Mouse (Mus musculus): ENCODE data around the gene Hoxc8. TPM values are rescaled to one million over a fixed set of nuclear protein-coding genes. Genes with fewer than 3 reads are reported as not detected.

The Hoxc8 gene
- polyA plus RNA-seq, 1 experiment from 2014 or later = not detected

DNA sequence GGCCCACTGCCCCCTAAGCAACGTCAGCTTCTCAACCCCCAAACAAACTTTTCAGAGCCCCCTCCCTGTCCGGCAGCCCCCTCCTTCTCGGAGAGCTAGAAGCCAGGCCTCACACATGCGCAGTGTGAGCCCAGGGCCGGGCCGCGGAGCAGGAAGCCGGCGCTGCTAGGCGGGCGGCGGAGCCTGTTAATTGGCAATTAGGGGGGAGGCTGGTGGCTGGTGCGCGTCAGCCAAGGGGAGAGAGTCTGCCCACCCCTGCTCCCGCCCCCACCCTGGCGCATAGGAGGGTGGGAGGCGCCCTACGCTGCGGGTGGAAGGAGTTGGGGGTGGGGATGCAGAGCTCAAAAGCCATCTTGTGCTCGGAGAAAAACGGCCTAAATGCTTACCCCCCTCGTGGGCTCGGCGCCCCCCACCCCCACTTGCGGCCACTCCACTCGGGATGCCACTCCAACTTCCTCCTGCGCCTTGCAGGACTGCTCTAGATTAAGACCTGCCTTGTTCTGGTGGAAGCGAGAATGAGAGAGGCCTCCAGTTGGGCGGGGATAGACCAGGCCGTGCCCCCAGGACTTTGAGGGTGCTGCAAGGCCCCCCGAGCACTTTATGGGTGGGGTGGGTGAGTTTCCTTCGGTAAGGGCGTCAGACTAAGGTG lies 8.9 kb downstream of the Hoxc8 start:
- Histone ChIP-seq H3K4me2 (ENCODE audit: low read length) (peak overlapping the region; percentile 45), H3K9me3 (replicated peaks; ENCODE audit: control insufficient read depth, low read length) (no peaks in the 10 kb centered on the region), H3K4me1 (ENCODE audit: control insufficient read depth, insufficient read depth, low read length) (peaks cover 7% of the 10 kb centered on the region; the same call in 1 of the 2 replicates), H3K27me3 (replicated peaks; ENCODE audit: control insufficient read depth, insufficient read depth, low read length) (peaks cover 100% of the 10 kb centered on the region), H3K9ac (ENCODE audit: low read length) (0 out of 2 replicates have a peak overlapping the region, but pooled peaks have one; percentile 25), H3K27ac (ENCODE audit: low read depth, low read length) (no peak overlapping the region), H3K4me3 (ENCODE audit: low read depth, low read length) (peak overlapping the region; percentile 23), H3K36me3 (ENCODE audit: control insufficient read depth, insufficient read depth, low read length) (no peaks in the 10 kb centered on the region)
- ATAC-seq (peak; percentile 84), DNase-seq (ENCODE audit: low spot score) (peak; percentile 83)
- 2% methylated on average over 33 of the region's 33 CpGs for WGBS

DNA sequence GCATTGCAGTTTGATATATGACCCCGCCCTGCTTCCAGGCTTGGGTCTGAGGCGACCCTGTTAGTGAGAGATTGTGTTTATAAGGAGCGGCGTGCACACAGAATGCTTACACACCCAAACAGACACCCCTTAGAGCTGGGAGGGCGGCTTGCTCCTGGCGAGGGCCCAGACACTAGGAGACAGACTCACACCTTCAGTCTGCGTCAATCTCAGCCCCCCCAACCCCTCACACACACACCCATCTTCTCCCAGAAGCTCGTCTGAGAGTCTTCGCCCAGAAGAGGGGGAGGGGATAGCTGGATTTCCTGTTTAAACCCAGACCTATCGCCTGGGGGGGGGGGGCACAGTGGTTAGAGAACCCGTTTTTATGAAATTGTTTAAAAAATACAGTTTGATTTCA lies 9.5 kb downstream of the Hoxc8 start:
- no peak overlapping the region for H3K27ac ChIP-seq (ENCODE audit: low read depth, low read length)
- no peaks in the 10 kb centered on the region for H3K9me3 ChIP-seq (replicated peaks; ENCODE audit: control insufficient read depth, low read length)
- H3K4me1 ChIP-seq (ENCODE audit: control insufficient read depth, insufficient read depth, low read length) = peaks cover 7% of the 10 kb centered on the region; the same call in 1 of the 2 replicates
- H3K27me3 ChIP-seq (replicated peaks; ENCODE audit: control insufficient read depth, insufficient read depth, low read length) = peaks cover 100% of the 10 kb centered on the region
- H3K4me2 ChIP-seq (ENCODE audit: low read length) = no peak overlapping the region
- WGBS = 1% methylated on average over 10 of the region's 11 CpGs
- H3K36me3 ChIP-seq (ENCODE audit: control insufficient read depth, insufficient read depth, low read length) = no peaks in the 10 kb centered on the region
- H3K4me3 ChIP-seq (ENCODE audit: low read depth, low read length) = no peak overlapping the region
- no peak overlapping the region for H3K9ac ChIP-seq (ENCODE audit: low read length)
- DNase-seq (ENCODE audit: low spot score) = no peak
- peak; percentile 50; the same call in 1 of the 2 replicates for ATAC-seq

DNA sequence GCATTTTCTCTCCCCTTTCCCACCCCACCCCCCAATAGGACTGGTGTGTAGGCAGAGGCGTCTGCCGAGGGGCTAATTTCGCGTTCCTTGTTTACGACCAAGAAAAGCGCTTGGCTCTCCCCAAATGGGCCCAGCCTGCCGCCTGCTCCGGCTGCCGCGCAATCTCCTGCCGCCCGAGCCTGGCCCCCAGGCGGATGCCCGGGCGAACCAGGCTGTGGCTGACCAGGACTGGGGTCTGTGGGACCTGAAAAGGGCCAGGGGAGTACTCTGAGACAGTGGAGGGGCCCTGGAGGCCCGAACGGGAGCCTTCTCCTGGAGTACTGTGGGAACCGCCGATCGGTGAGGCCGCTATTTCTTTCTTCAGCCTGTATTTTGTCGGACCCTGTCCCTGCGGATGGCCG lies 10.1 kb downstream of the Hoxc8 start:
- H3K36me3 ChIP-seq (ENCODE audit: control insufficient read depth, insufficient read depth, low read length) = no peaks in the 10 kb centered on the region
- no peak overlapping the region for H3K4me3 ChIP-seq (ENCODE audit: low read depth, low read length)
- no peaks in the 10 kb centered on the region for H3K9me3 ChIP-seq (replicated peaks; ENCODE audit: control insufficient read depth, low read length)
- H3K27ac ChIP-seq (ENCODE audit: low read depth, low read length) = no peak overlapping the region
- DNase-seq (ENCODE audit: low spot score) (no peak), ATAC-seq (no peak)
- no peak overlapping the region for H3K9ac ChIP-seq (ENCODE audit: low read length)
- under 1% methylated on average over 24 of the region's 24 CpGs for WGBS
- peaks cover 100% of the 10 kb centered on the region for H3K27me3 ChIP-seq (replicated peaks; ENCODE audit: control insufficient read depth, insufficient read depth, low read length)
- H3K4me1 ChIP-seq (ENCODE audit: control insufficient read depth, insufficient read depth, low read length) = peaks cover 7% of the 10 kb centered on the region; the same call in 1 of the 2 replicates
- H3K4me2 ChIP-seq (ENCODE audit: low read length) = no peak overlapping the region

DNA sequence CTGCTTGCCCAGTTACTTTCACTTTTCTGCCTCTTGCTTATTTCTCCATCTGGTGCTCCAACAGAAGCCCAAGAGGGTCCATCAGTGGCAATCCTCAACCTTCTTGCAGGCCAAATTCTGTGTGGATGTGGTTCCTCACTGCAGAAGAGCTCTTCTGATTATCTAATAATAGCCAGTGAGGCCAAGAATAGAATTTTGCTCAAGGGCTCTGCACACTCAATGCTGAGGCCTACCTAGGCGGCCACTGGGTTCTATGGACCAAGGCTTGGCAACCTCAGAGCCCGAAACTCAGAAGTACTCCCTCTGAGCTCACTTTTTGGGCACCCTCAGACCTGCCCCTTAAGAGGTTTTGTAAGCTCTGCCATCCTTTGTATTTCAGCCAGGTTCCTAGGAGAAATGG lies 11.0 kb downstream of the Hoxc8 start:
- Histone ChIP-seq H3K4me1 (ENCODE audit: control insufficient read depth, insufficient read depth, low read length) (peaks cover 7% of the 10 kb centered on the region; the same call in 1 of the 2 replicates), H3K27ac (ENCODE audit: low read depth, low read length) (no peak overlapping the region), H3K36me3 (ENCODE audit: control insufficient read depth, insufficient read depth, low read length) (no peaks in the 10 kb centered on the region), H3K4me3 (ENCODE audit: low read depth, low read length) (no peak overlapping the region), H3K4me2 (ENCODE audit: low read length) (no peak overlapping the region), H3K27me3 (replicated peaks; ENCODE audit: control insufficient read depth, insufficient read depth, low read length) (peaks cover 100% of the 10 kb centered on the region), H3K9me3 (replicated peaks; ENCODE audit: control insufficient read depth, low read length) (no peaks in the 10 kb centered on the region), H3K9ac (ENCODE audit: low read length) (no peak overlapping the region)
- WGBS = 9% methylated on average over 2 of the region's 2 CpGs
- ATAC-seq = no peak
- no peak for DNase-seq (ENCODE audit: low spot score)

- no peak overlapping the region for H3K27ac ChIP-seq (ENCODE audit: low read depth, low read length)
- no peak for ATAC-seq
- H3K36me3 ChIP-seq (ENCODE audit: control insufficient read depth, insufficient read depth, low read length) = no peaks in the 10 kb centered on the region
- peaks cover 100% of the 10 kb centered on the region for H3K27me3 ChIP-seq (replicated peaks; ENCODE audit: control insufficient read depth, insufficient read depth, low read length)
- no peak overlapping the region for H3K4me3 ChIP-seq (ENCODE audit: low read depth, low read length)
- peaks cover 7% of the 10 kb centered on the region; the same call in 1 of the 2 replicates for H3K4me1 ChIP-seq (ENCODE audit: control insufficient read depth, insufficient read depth, low read length)
- 6% methylated on average over 4 of the region's 4 CpGs for WGBS
- H3K4me2 ChIP-seq (ENCODE audit: low read length) = no peak overlapping the region
- no peak overlapping the region for H3K9ac ChIP-seq (ENCODE audit: low read length)
- no peak for DNase-seq (ENCODE audit: low spot score)
- H3K9me3 ChIP-seq (replicated peaks; ENCODE audit: control insufficient read depth, low read length) = no peaks in the 10 kb centered on the region
These were observed 11.7 kb downstream of the Hoxc8 start for GRCm38 (mm10) chr15:103002156-103002555.

DNA sequence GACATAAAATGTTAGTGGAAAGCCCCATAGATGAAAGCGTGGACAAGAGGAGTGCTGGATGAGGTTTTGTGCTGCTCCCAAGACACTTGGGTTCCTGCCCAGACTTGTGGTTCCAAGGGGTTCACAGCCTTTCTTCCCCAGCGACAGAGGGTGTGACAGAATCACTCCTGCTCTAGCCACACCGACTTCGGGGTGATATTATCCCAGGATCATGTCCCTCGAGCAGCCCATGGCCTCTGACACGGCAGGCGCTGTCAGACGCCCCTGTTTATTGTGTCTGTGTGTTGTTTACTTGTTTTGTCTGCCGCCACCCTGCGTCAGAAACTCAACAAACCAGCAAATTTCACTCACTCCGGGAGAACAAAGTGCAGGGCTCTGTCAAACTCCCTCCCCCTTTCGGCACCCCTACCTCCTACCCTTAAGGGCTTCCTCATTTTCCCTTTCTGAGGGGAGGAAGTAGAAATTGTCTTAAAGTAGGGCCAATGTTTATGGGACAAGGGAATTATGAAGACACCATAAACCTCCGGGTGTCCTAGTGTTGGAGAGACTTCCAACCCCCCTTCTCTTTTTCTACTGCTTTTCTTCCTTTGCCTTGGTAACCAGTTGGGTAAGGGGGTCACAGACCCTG lies 12.5 kb downstream of the Hoxc8 start:
- H3K4me1 ChIP-seq (ENCODE audit: control insufficient read depth, insufficient read depth, low read length) = peaks cover 7% of the 10 kb centered on the region; the same call in 1 of the 2 replicates
- H3K36me3 ChIP-seq (ENCODE audit: control insufficient read depth, insufficient read depth, low read length) = no peaks in the 10 kb centered on the region
- no peak for DNase-seq (ENCODE audit: low spot score)
- H3K27ac ChIP-seq (ENCODE audit: low read depth, low read length) = no peak overlapping the region
- H3K27me3 ChIP-seq (replicated peaks; ENCODE audit: control insufficient read depth, insufficient read depth, low read length) = peaks cover 100% of the 10 kb centered on the region
- no peak overlapping the region for H3K9ac ChIP-seq (ENCODE audit: low read length)
- H3K9me3 ChIP-seq (replicated peaks; ENCODE audit: control insufficient read depth, low read length) = no peaks in the 10 kb centered on the region
- no peak overlapping the region for H3K4me3 ChIP-seq (ENCODE audit: low read depth, low read length)
- H3K4me2 ChIP-seq (ENCODE audit: low read length) = no peak overlapping the region
- no peak for ATAC-seq
- WGBS = 2% methylated on average over 13 of the region's 13 CpGs

DNA sequence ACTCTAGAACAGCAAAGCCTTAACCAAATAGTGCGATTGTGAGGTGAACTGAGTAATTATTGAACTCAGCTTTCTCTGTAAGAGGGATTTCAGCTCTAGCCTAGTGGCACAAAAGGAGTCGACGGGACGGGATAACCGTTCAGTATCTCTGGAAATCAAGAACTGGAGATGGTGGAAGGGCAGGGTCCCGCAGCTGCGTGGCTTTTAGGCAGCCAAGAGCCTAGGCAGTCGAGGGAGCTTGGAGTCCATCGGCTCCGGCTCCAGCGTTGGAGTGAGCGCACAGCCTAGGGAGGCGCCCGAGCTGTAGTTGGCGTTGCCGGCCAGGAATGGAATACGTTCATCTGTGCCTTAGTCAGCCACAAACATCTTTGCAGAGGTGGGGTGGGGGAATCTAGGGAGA lies 14.9 kb downstream of the Hoxc8 start:
- Histone ChIP-seq H3K36me3 (ENCODE audit: control insufficient read depth, insufficient read depth, low read length) (no peaks in the 10 kb centered on the region), H3K4me3 (ENCODE audit: low read depth, low read length) (no peak overlapping the region), H3K4me2 (ENCODE audit: low read length) (no peak overlapping the region), H3K4me1 (ENCODE audit: control insufficient read depth, insufficient read depth, low read length) (no peaks in the 10 kb centered on the region), H3K27ac (ENCODE audit: low read depth, low read length) (no peak overlapping the region), H3K9me3 (replicated peaks; ENCODE audit: control insufficient read depth, low read length) (no peaks in the 10 kb centered on the region), H3K27me3 (replicated peaks; ENCODE audit: control insufficient read depth, insufficient read depth, low read length) (peaks cover 100% of the 10 kb centered on the region), H3K9ac (ENCODE audit: low read length) (no peak overlapping the region)
- 1% methylated on average over 17 of the region's 17 CpGs for WGBS
- no peak for DNase-seq (ENCODE audit: low spot score)
- no peak for ATAC-seq

GRCm38 (mm10) chr15:103005797-103006196 lies 15.4 kb downstream of the Hoxc8 start:
- Histone ChIP-seq H3K4me3 (ENCODE audit: low read depth, low read length) (no peak overlapping the region), H3K27ac (ENCODE audit: low read depth, low read length) (no peak overlapping the region), H3K4me1 (ENCODE audit: control insufficient read depth, insufficient read depth, low read length) (no peaks in the 10 kb centered on the region), H3K4me2 (ENCODE audit: low read length) (no peak overlapping the region), H3K9me3 (replicated peaks; ENCODE audit: control insufficient read depth, low read length) (no peaks in the 10 kb centered on the region), H3K9ac (ENCODE audit: low read length) (no peak overlapping the region), H3K27me3 (replicated peaks; ENCODE audit: control insufficient read depth, insufficient read depth, low read length) (peaks cover 100% of the 10 kb centered on the region), H3K36me3 (ENCODE audit: control insufficient read depth, insufficient read depth, low read length) (no peaks in the 10 kb centered on the region)
- ATAC-seq (no peak), DNase-seq (ENCODE audit: low spot score) (no peak)
- 4% methylated on average over 5 of the region's 5 CpGs for WGBS

- no peaks in the 10 kb centered on the region for H3K9me3 ChIP-seq (replicated peaks; ENCODE audit: control insufficient read depth, low read length)
- WGBS = 17% methylated on average over 1 of the region's 1 CpGs
- H3K9ac ChIP-seq (ENCODE audit: low read length) = no peak overlapping the region
- peaks cover 100% of the 10 kb centered on the region for H3K27me3 ChIP-seq (replicated peaks; ENCODE audit: control insufficient read depth, insufficient read depth, low read length)
- DNase-seq (ENCODE audit: low spot score) = no peak
- no peak overlapping the region for H3K4me3 ChIP-seq (ENCODE audit: low read depth, low read length)
- no peak overlapping the region for H3K27ac ChIP-seq (ENCODE audit: low read depth, low read length)
- ATAC-seq = no peak
- no peak overlapping the region for H3K4me2 ChIP-seq (ENCODE audit: low read length)
- no peaks in the 10 kb centered on the region for H3K4me1 ChIP-seq (ENCODE audit: control insufficient read depth, insufficient read depth, low read length)
- H3K36me3 ChIP-seq (ENCODE audit: control insufficient read depth, insufficient read depth, low read length) = no peaks in the 10 kb centered on the region
These were observed 15.9 kb downstream of the Hoxc8 start for GRCm38 (mm10) chr15:103006326-103006725.
